Mouse (Mus musculus) liver, embryonic 14.5 days (tissue): ENCODE data around the gene Bcl2l2. TPM values are rescaled to one million over a fixed set of nuclear protein-coding genes. Genes with fewer than 3 reads are reported as not detected.

Experiments used
- ATAC-seq: fragments of 200-750 bp; cut with Nextera tagmentation; 2 replicates; pipeline ENCODE4 v1.8.0; 2017; ENCODE audit warnings: moderate number of reproducible peaks, mild to moderate bottlenecking, moderate library complexity; ENCODE audit not compliant: insufficient read depth
- DNase-seq, 3 experiments: peaks; one replicate each; pipeline ENCODE4 v3.0.0-alpha.2; 2012 to 2013; ENCODE audit warnings: low read depth in 3 of 3, low spot score in 3 of 3
- H3K27ac ChIP-seq: fragments of 300-500 bp; sonication (generic); 2 replicates; pipeline ENCODE4 v1.5.1; 2014; ENCODE audit warnings: moderate library complexity, mild to moderate bottlenecking, control low read depth, inconsistent platforms
- H3K27me3 ChIP-seq: fragments of 300-500 bp; sonication (generic); 2 replicates; pipeline ENCODE4 v1.6.1; 2014; ENCODE audit warnings: mild to moderate bottlenecking, low read length, moderate library complexity; ENCODE audit not compliant: control insufficient read depth, insufficient read depth
- H3K36me3 ChIP-seq: fragments of 300-500 bp; sonication (generic); replicated peaks from 2 replicates; pipeline ENCODE4 v1.6.1; 2014; ENCODE audit warnings: low read depth; ENCODE audit not compliant: control insufficient read depth, insufficient read depth
- H3K4me1 ChIP-seq, 2 experiments: fragments of 200-500 bp in 1 of 2; fragments of 300-500 bp in 1 of 2; sonication (generic) in 1 of 2; replicated peaks; 2 replicates each; pipeline ENCODE4 v1.6.1; 2012 to 2014; ENCODE audit warnings: antibody characterized with exemption in 1 of 2, inconsistent platforms in 1 of 2, low read length in 1 of 2; ENCODE audit not compliant: control insufficient read depth in 2 of 2, insufficient read depth in 2 of 2
- H3K4me2 ChIP-seq: fragments of 300-500 bp; sonication (generic); 2 replicates; pipeline ENCODE4 v1.6.1; 2014; ENCODE audit warnings: low read depth, mild to moderate bottlenecking, control low read depth, moderate library complexity
- H3K4me3 ChIP-seq, 2 experiments: fragments of 200-500 bp in 1 of 2; fragments of 300-500 bp in 1 of 2; sonication (generic) in 1 of 2; 2 replicates each; pipeline ENCODE4 v1.5.1; 2012 to 2014; ENCODE audit warnings: low read depth in 2 of 2, low read length in 2 of 2, mild to moderate bottlenecking in 2 of 2, control low read depth in 1 of 2, inconsistent platforms in 1 of 2, moderate library complexity in 1 of 2; ENCODE audit not compliant: insufficient read depth in 1 of 2
- H3K9ac ChIP-seq: fragments of 300-500 bp; sonication (generic); replicated peaks from 2 replicates; pipeline ENCODE4 v1.6.1; 2014; ENCODE audit warnings: mild to moderate bottlenecking, control low read depth, moderate library complexity
- H3K9me3 ChIP-seq: fragments of 300-500 bp; sonication (generic); 2 replicates; pipeline ENCODE4 v1.6.1; 2016; ENCODE audit warnings: low read length, mixed read lengths; ENCODE audit not compliant: control insufficient read depth
- CTCF ChIP-seq: IDR thresholded peaks from 2 replicates; pipeline ENCODE4 v1.5.1; 2016; ENCODE audit warnings: antibody characterized with exemption, low read depth, control low read depth
- EP300 ChIP-seq: IDR thresholded peaks from 2 replicates; pipeline ENCODE4 v1.6.1; 2016; ENCODE audit warnings: antibody characterized with exemption, low read depth
- WGBS: fragments of 180-500 bp; shearing (Covaris S2); extraction: QIAGEN DNeasy Blood & Tissue Kit; methylation state at CpG from one replicate; pipeline ENCODE4 v1.1.7; 2014; ENCODE audit not compliant: insufficient replicate concordance; 5-methylcytosine and 5-hydroxymethylcytosine counted together
- polyA plus RNA-seq, 2 experiments: library from polyadenylated mRNA; depleted of rRNA in 1 of 2; stranded (reverse) in 1 of 2; unstranded in 1 of 2; fragments of >200 nt; fragmentation: Nextera tagmentation in 1 of 2; extraction: Ambion mirVana in 1 of 2; gene quantifications; 2 replicates each; pipeline versions ENCODE4 v1.2.1 to v1.2.3; 2012 to 2014

The Bcl2l2 gene
- polyA plus RNA-seq, 2 experiments = 0.47 to 4.9 TPM

DNA sequence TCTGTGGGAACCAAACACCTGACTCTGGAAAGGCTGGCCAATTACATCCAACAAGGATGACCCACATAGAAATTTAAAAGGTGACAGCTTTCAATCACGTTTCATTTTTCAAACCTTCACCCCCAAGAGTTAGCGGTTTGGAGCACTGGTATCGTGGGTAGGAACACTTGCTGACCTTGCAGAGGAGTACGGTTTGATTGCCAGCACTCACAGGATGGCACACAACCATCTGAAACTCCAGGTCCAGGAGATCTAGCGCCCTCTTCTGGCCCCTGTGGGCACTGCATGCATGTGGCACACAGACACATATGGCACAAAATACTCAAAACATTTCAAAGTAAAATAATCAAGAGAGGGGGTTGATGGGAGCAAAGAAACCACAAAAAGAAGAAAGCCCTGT, 16.2 kb upstream of the Bcl2l2 start:
- 52% methylated on average over 5 of the region's 5 CpGs for WGBS
- DNase-seq = no peak
- Histone ChIP-seq H3K4me2 (no peak overlapping the region), H3K4me3 (no peak overlapping the region), H3K4me1 (no peaks in the 10 kb centered on the region), H3K27me3 (no peaks in the 10 kb centered on the region), H3K36me3 (no peaks in the 10 kb centered on the region), H3K9ac (no peak overlapping the region), H3K27ac (no peak overlapping the region), H3K9me3 (no peaks in the 10 kb centered on the region)
- no peak for ATAC-seq
- peak; percentile 80 for TF ChIP-seq CTCF
- TF ChIP-seq EP300 = no peak

DNA sequence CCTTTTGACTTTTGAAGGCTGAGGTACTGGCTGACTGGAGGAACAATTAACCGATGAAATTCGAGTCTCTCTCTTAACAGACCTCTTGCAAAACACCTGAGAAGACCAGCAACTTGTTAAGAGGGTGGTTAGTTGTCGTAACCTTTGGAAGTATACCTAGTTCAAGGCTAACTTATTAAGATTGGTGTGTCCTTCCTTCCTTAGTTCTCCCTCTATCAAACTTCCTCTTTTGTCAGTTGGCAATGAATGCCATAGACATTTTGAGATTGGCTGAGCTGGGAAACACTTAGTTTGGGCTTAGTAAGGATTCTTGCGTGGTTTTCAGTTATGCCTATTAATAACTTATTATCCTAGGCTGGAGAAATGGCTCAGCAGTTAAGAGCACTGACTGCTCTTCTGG, 15.2 kb upstream of the Bcl2l2 start:
- Histone ChIP-seq H3K4me2 (no peak overlapping the region), H3K4me1 (no peaks in the 10 kb centered on the region), H3K36me3 (no peaks in the 10 kb centered on the region), H3K9ac (no peak overlapping the region), H3K9me3 (no peaks in the 10 kb centered on the region), H3K27me3 (no peaks in the 10 kb centered on the region), H3K4me3 (no peak overlapping the region), H3K27ac (no peak overlapping the region)
- WGBS = 49% methylated on average over 4 of the region's 4 CpGs
- TF ChIP-seq EP300 = no peak
- no peak for TF ChIP-seq CTCF
- DNase-seq = no peak
- ATAC-seq = no peak

DNA sequence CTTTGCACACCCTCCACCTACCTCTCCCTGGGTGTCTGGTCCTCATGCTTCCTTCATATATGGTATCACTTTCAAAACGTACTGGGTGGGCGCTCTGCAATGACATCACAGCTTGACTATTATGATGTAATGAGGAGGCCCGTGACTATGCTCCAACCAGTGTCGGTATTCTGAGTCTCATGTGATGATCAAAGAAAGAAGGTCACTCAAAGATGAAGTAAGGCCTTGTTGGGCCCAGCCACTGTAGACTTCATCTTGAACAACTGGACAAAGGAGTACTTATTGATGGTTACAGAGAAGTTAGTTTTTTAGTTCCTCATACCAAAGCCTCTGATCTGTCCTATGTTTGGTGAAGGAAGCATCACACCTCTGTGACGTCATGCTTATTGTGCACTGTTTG, 12.3 kb upstream of the Bcl2l2 start, which contains the start of gene Homez:
Gene Homez, minus strand, starts transcription at position 101 of the 400 bp plus-strand sequence.
- Histone ChIP-seq H3K9me3 (no peaks in the 10 kb centered on the region), H3K27ac (no peak within 1 kb of the TSS), H3K36me3 (no peaks in the 10 kb centered on the region), H3K4me3 (no peak within 1 kb of the TSS), H3K4me1 (peaks cover 3% of the 10 kb centered on the region in 2 experiments; a peak in 3 of 4 replicates), H3K4me2 (no peak within 1 kb of the TSS), H3K9ac (no peak within 1 kb of the TSS), H3K27me3 (no peaks in the 10 kb centered on the region; the same call in 1 of the 2 replicates)
- no peak for ATAC-seq
- DNase-seq = no peak
- 67% methylated on average over 5 of the region's 5 CpGs for WGBS
- TF ChIP-seq CTCF = no peak
- TF ChIP-seq EP300 = no peak

- ATAC-seq (no peak), DNase-seq (no peak)
- no peak overlapping the region for H3K4me2 ChIP-seq
- H3K4me3 ChIP-seq = no peak overlapping the region
- H3K27ac ChIP-seq = no peak overlapping the region
- peaks cover 7 to 11% of the 10 kb centered on the region in 2 experiments for H3K4me1 ChIP-seq
- no peak for TF ChIP-seq CTCF
- TF ChIP-seq EP300 = no peak
- no peaks in the 10 kb centered on the region; the same call in 1 of the 2 replicates for H3K27me3 ChIP-seq
- H3K9ac ChIP-seq = no peak overlapping the region
- no peaks in the 10 kb centered on the region for H3K36me3 ChIP-seq
- WGBS = 65% methylated on average over 3 of the region's 3 CpGs
- H3K9me3 ChIP-seq = no peaks in the 10 kb centered on the region
Measured at GRCm38 (mm10) chr14:54874165-54874564, 9.0 kb upstream of the Bcl2l2 start.

GRCm38 (mm10) chr14:54875844-54876538, 7.2 kb upstream of the Bcl2l2 start:
- Histone ChIP-seq H3K9me3 (no peaks in the 10 kb centered on the region), H3K4me3 (peak overlapping the region; percentile 57 to 83), H3K27me3 (no peaks in the 10 kb centered on the region; the same call in 1 of the 2 replicates), H3K36me3 (no peaks in the 10 kb centered on the region), H3K4me1 (peaks cover 7 to 11% of the 10 kb centered on the region in 2 experiments), H3K9ac (peak overlapping the region; percentile 27), H3K4me2 (peak overlapping the region; percentile 74), H3K27ac (no peak overlapping the region)
- DNase-seq (no peak), ATAC-seq (peak; percentile 31)
- TF ChIP-seq CTCF = no peak
- no peak for TF ChIP-seq EP300
- 4% methylated on average over 36 of the region's 36 CpGs for WGBS
